Mouse (Mus musculus) G1E (cell line): ENCODE measurements around the gene Fmo6.

Experiments
- CTCF ChIP-seq: IDR thresholded peaks from 2 replicates; pipeline ENCODE4 v1.5.1; 2012; ENCODE audit warnings: low read depth, low read length, inconsistent platforms, mixed read lengths
- GATA1 ChIP-seq: IDR thresholded peaks from 2 replicates; pipeline ENCODE4 v1.6.1; 2012; ENCODE audit warnings: borderline replicate concordance, low read length, inconsistent platforms, mixed read lengths
- GATA2 ChIP-seq: IDR thresholded peaks from 2 replicates; pipeline ENCODE4 v1.6.1; 2012; ENCODE audit warnings: low read depth, low read length, inconsistent platforms, borderline replicate concordance
- TAL1 ChIP-seq: conservative IDR thresholded peaks from 2 replicates; pipeline ENCODE4 v1.6.1; 2012; ENCODE audit warnings: low read depth, low read length, inconsistent platforms, mixed read lengths

GRCm38 (mm10) chr1:162929146-162929545 is 8.2 kb downstream of the Fmo6 start:
- TF ChIP-seq CTCF (no peak), TAL1 (no peak), GATA2 (no peak), GATA1 (no peak)
